Mouse (Mus musculus) C2C12 (cell line): ENCODE data around the gene Ugt1a6b.

Experiments used
- CEBPB ChIP-seq: IDR thresholded peaks from one replicate; pipeline ENCODE4 v1.6.1; 2011; ENCODE audit warnings: low read depth, mild to moderate bottlenecking, control low read depth, moderate library complexity
- CTCF ChIP-seq: IDR thresholded peaks from one replicate; pipeline ENCODE4 v1.5.1; 2011; ENCODE audit not compliant: control insufficient read depth, insufficient read depth, insufficient read length
- FOSL1 ChIP-seq: IDR thresholded peaks from one replicate; pipeline ENCODE4 v1.8.0; 2011; ENCODE audit warnings: mild to moderate bottlenecking, low read length; ENCODE audit not compliant: poor library complexity, insufficient read depth, severe bottlenecking
- MAX ChIP-seq: IDR thresholded peaks from one replicate; pipeline ENCODE4 v1.6.1; 2011; ENCODE audit warnings: mild to moderate bottlenecking, control low read depth
- MYOD1 ChIP-seq: IDR thresholded peaks from one replicate; pipeline ENCODE4 v1.6.1; 2011; ENCODE audit warnings: low read depth; ENCODE audit not compliant: control insufficient read depth, insufficient read length
- MYOG ChIP-seq: IDR thresholded peaks from one replicate; pipeline ENCODE4 v1.6.1; 2011; ENCODE audit not compliant: control insufficient read depth, insufficient read length; ENCODE audit errors: extremely low read depth
- USF1 ChIP-seq: IDR thresholded peaks from one replicate; pipeline ENCODE4 v1.6.1; 2011; ENCODE audit warnings: low read depth, mild to moderate bottlenecking, control low read depth, moderate library complexity

DNA sequence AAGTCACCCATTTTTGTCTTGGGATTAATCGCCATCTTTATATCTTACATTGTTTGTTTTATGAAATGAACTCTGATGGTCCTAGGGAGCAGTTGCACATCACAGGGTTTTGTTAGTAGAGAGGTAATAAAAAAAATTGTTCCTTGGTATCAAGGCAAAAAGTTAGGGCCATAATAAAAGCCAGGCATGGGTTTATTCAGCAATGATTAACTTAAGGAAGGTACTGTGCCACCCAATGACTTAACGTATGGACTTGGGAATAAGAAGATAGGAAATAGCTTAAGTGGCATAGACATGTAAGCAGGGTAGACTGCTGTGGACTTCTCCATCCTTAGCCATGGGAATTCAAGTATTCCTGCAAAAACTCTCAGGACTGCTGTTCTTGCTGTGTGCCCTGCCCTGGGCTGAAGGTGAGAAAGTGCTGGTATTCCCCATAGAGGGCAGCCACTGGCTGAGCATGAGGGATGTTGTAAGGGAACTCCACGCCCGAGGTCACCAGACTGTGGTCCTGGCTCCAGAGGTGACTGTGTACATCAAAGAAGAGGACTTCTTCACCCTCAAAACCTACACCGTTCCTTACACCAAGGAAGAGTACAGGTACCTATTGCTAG, 83.4 kb downstream of the Ugt1a6b start:
- TF ChIP-seq USF1 (no peak), CTCF (no peak), CEBPB (no peak), MAX (no peak), MYOD1 (no peak), MYOG (no peak), FOSL1 (no peak)
